Mouse (Mus musculus): ENCODE measurements at regions not wholly inside any gene's neighbourhood (a gene's known extent, or its start where the extent isn't known, plus 50 kb on each side); places are given as distances from the start of the nearest gene placed in this dataset.

- DNase-seq (ENCODE audit: low spot score): no peak
Measured at GRCm38 (mm10) chr5:29142957-29143356, 52.8 kb upstream of the Rnf32 start.

- DNase-seq (ENCODE audit: low spot score): no peak
Measured at GRCm38 (mm10) chr5:29142502-29142901, 53.3 kb upstream of the Rnf32 start.

- no peak for DNase-seq (ENCODE audit: low spot score)
Measured at GRCm38 (mm10) chr5:29137481-29137880, 58.3 kb upstream of the Rnf32 start.

GRCm38 (mm10) chr5:29132261-29132660 lies 63.5 kb upstream of the Rnf32 start:
- no peak for DNase-seq (ENCODE audit: low spot score)

GRCm38 (mm10) chr5:29131762-29132161 lies 64.0 kb upstream of the Rnf32 start:
- DNase-seq (ENCODE audit: low spot score): no peak

- no peak for DNase-seq (ENCODE audit: low spot score)
Measured at GRCm38 (mm10) chr5:29129724-29130123, 66.1 kb upstream of the Rnf32 start.

- DNase-seq (ENCODE audit: low spot score): no peak
Measured at GRCm38 (mm10) chr5:29116942-29117341, 78.8 kb upstream of the Rnf32 start.

GRCm38 (mm10) chr5:29112531-29112930 lies 83.3 kb upstream of the Rnf32 start:
- no peak for DNase-seq (ENCODE audit: low spot score)

GRCm38 (mm10) chr5:29107276-29107675 lies 88.5 kb upstream of the Rnf32 start:
- no peak for DNase-seq (ENCODE audit: low spot score)

GRCm38 (mm10) chr5:29083288-29083687 lies 112.5 kb upstream of the Rnf32 start:
- no peak for DNase-seq (ENCODE audit: low spot score)

- DNase-seq (ENCODE audit: low spot score): no peak
Measured at GRCm38 (mm10) chr5:29054393-29054792, 141.4 kb upstream of the Rnf32 start.

- peak; percentile 33 for DNase-seq (ENCODE audit: low spot score)
Measured at GRCm38 (mm10) chr5:29036636-29037035, 159.2 kb upstream of the Rnf32 start.

GRCm38 (mm10) chr5:29033462-29033997 lies 162.3 kb upstream of the Rnf32 start:
- DNase-seq (ENCODE audit: low spot score): no peak

GRCm38 (mm10) chr5:29030525-29030924 lies 165.3 kb upstream of the Rnf32 start:
- DNase-seq (ENCODE audit: low spot score): no peak

GRCm38 (mm10) chr5:29029957-29030356 lies 165.8 kb upstream of the Rnf32 start:
- no peak for DNase-seq (ENCODE audit: low spot score)

- DNase-seq (ENCODE audit: low spot score): no peak
Measured at GRCm38 (mm10) chr5:29025045-29025444, 170.7 kb upstream of the Rnf32 start.

- no peak for DNase-seq (ENCODE audit: low spot score)
Measured at GRCm38 (mm10) chr5:28992796-28993195, 203.0 kb upstream of the Rnf32 start.

GRCm38 (mm10) chr5:28979932-28980331 lies 215.9 kb upstream of the Rnf32 start:
- DNase-seq (ENCODE audit: low spot score): no peak

GRCm38 (mm10) chr5:28970404-28970803 lies 225.4 kb upstream of the Rnf32 start:
- no peak for DNase-seq (ENCODE audit: low spot score)

GRCm38 (mm10) chr5:28955036-28955435 lies 240.8 kb upstream of the Rnf32 start:
- DNase-seq (ENCODE audit: low spot score): no peak

- DNase-seq (ENCODE audit: low spot score): no peak
Measured at GRCm38 (mm10) chr5:28947465-28947864, 248.3 kb upstream of the Rnf32 start.

- no peak for DNase-seq (ENCODE audit: low spot score)
Measured at GRCm38 (mm10) chr5:28943571-28944316, 252.0 kb upstream of the Rnf32 start.

GRCm38 (mm10) chr5:28940972-28941371 lies 254.8 kb upstream of the Rnf32 start:
- no peak for DNase-seq (ENCODE audit: low spot score)
